In genomic region chr13:49298514-49299381, GRCm38 (mm10) we compare ENCODE assay signal across 10 mouse cellular contexts. TPM values are rescaled to one million over a fixed set of nuclear protein-coding genes. Genes with fewer than 3 reads are reported as not detected.
DNase-seq lines count a peak whose midpoint lies in the region; ATAC-seq and TF ChIP-seq lines count a peak whose summit lies in the region.
"Had no signal": no experiment of that assay in that cellular context is flagged by ENCODE, and none has a peak within 500 bp of the region (broad histone marks: within the 10 kb centered on the region; RNA-seq: fewer than 3 reads in every experiment).

No protein-coding gene starts in this region.

- H3K36me3 ChIP-seq in intestine, embryonic 16.5 days (ENCODE audit: control insufficient read depth, insufficient read depth, low read length), result no peaks in the 10 kb centered on the region
- no peaks in the 10 kb centered on the region for H3K36me3 ChIP-seq in liver, postnatal 0 days (replicated peaks; ENCODE audit: insufficient read depth, low read length)
- H3K36me3 ChIP-seq in stomach, embryonic 15.5 days, result no peaks in the 10 kb centered on the region
- H3K36me3 ChIP-seq: heart, embryonic 13.5 days had no signal

- no peak for TF ChIP-seq EP300 in liver, postnatal 0 days (IDR thresholded peaks at IDR 0.05; ENCODE audit: low read depth)

- peak overlapping the region; percentile 37 for H3K4me2 ChIP-seq in intestine, embryonic 16.5 days (ENCODE audit: low read depth, low read length)
- H3K4me2 ChIP-seq in liver, postnatal 0 days (ENCODE audit: low read depth, low read length), result peak overlapping the region; percentile 45
- no peak overlapping the region for H3K4me2 ChIP-seq in stomach, embryonic 15.5 days
- H3K4me2 ChIP-seq: heart, embryonic 13.5 days; lung, embryonic 14.5 days had no signal

- ATAC-seq in intestine, embryonic 16.5 days, result peak; percentile 84
- ATAC-seq in liver, postnatal 0 days, result peak; percentile 48
- ATAC-seq in stomach, embryonic 15.5 days (ENCODE audit: insufficient read depth, low FRiP score, low read depth), result peak; percentile 43

- no peak for TF ChIP-seq CTCF in liver, postnatal 0 days (IDR thresholded peaks at IDR 0.05; ENCODE audit: low read depth)

- 46% methylated on average over 14 of the region's 14 CpGs for WGBS in intestine, embryonic 16.5 days
- WGBS in liver, postnatal 0 days (ENCODE audit: insufficient replicate concordance), result 34% methylated on average over 14 of the region's 14 CpGs
- WGBS in stomach, embryonic 15.5 days, result 59% methylated on average over 14 of the region's 14 CpGs

- peak; percentile 36 to 42 for DNase-seq in right cerebral cortex, postnatal 10 days (ENCODE audit: low spot score in 2 of 2)
- no peak for DNase-seq in right cerebral cortex, adult 2 months (ENCODE audit: low spot score in 2 of 2)
- DNase-seq in liver, postnatal 0 days, result peak; percentile 34
- no peak for DNase-seq in c-Kit-positive CD71-positive TER-119-positive erythroid progenitor cells, embryonic 14.5 days (ENCODE audit: low spot score)
- DNase-seq in gastrocnemius, postnatal 10 days, result no peak
- DNase-seq in layer of hippocampus, postnatal 10 days (ENCODE audit: low spot score in 2 of 2), result no peak
- DNase-seq: lung, embryonic 14.5 days had no signal

- no peaks in the 10 kb centered on the region for H3K27me3 ChIP-seq in intestine, embryonic 16.5 days (replicated peaks; ENCODE audit: control insufficient read depth, insufficient read depth, low read length)
- H3K27me3 ChIP-seq in liver, postnatal 0 days (ENCODE audit: insufficient read depth, low read length), result no peaks in the 10 kb centered on the region
- H3K27me3 ChIP-seq in stomach, embryonic 15.5 days (replicated peaks), result no peaks in the 10 kb centered on the region
- H3K27me3 ChIP-seq: heart, embryonic 13.5 days had no signal

- H3K9me3 ChIP-seq in intestine, embryonic 16.5 days (ENCODE audit: control insufficient read depth, low read length), result no peaks in the 10 kb centered on the region
- no peaks in the 10 kb centered on the region for H3K9me3 ChIP-seq in liver, postnatal 0 days (ENCODE audit: low read length)
- H3K9me3 ChIP-seq in stomach, embryonic 15.5 days, result no peaks in the 10 kb centered on the region
- H3K9me3 ChIP-seq: heart, embryonic 13.5 days had no signal

- peak overlapping the region; percentile 15 for H3K4me3 ChIP-seq in intestine, embryonic 16.5 days (ENCODE audit: low read length)
- H3K4me3 ChIP-seq in liver, postnatal 0 days (ENCODE audit: low read depth, low read length), result no peak overlapping the region
- H3K4me3 ChIP-seq in stomach, embryonic 15.5 days (replicated peaks), result no peak overlapping the region
- H3K4me3 ChIP-seq: heart, embryonic 13.5 days had no signal

- peak overlapping the region; percentile 56 for H3K27ac ChIP-seq in intestine, embryonic 16.5 days (ENCODE audit: low read length)
- H3K27ac ChIP-seq in liver, postnatal 0 days (ENCODE audit: low read depth), result peak overlapping the region; percentile 55
- 0 out of 2 replicates have a peak overlapping the region, but pooled peaks have one; percentile 41 for H3K27ac ChIP-seq in stomach, embryonic 15.5 days
- H3K27ac ChIP-seq: heart, embryonic 13.5 days had no signal

- H3K9ac ChIP-seq in intestine, embryonic 16.5 days (ENCODE audit: low read depth, low read length), result peak overlapping the region; percentile 9; the same call in 1 of the 2 replicates
- no peak overlapping the region for H3K9ac ChIP-seq in liver, postnatal 0 days (replicated peaks)
- H3K9ac ChIP-seq in stomach, embryonic 15.5 days, result no peak overlapping the region
- H3K9ac ChIP-seq: heart, embryonic 13.5 days; lung, embryonic 14.5 days had no signal

- H3K4me1 ChIP-seq in intestine, embryonic 16.5 days (ENCODE audit: control insufficient read depth, insufficient read depth, low read length), result peaks cover 12% of the 10 kb centered on the region; the same call in 1 of the 2 replicates
- peaks cover 33% of the 10 kb centered on the region for H3K4me1 ChIP-seq in liver, postnatal 0 days (ENCODE audit: insufficient read depth)
- no peaks in the 10 kb centered on the region for H3K4me1 ChIP-seq in stomach, embryonic 15.5 days
- H3K4me1 ChIP-seq: heart, embryonic 13.5 days had no signal

RNA-seq across cellular contexts. Expression of gene Fgd3, which starts 21.4 kb away (rescaled TPM):
- polyA plus RNA-seq in intestine, embryonic 16.5 days (2015; fragmentation: Nextera tagmentation; extraction: Ambion mirVana), result 0.82 and 1.2 TPM in 2 replicates
- 0.57 and 0.62 TPM in 2 replicates for polyA plus RNA-seq in liver, postnatal 0 days (2015; fragmentation: Nextera tagmentation; extraction: Ambion mirVana)
- polyA plus RNA-seq in stomach, embryonic 15.5 days (2015; fragmentation: Nextera tagmentation; extraction: Ambion mirVana), result 0.40 and 0.65 TPM in 2 replicates
- total RNA-seq in gastrocnemius, postnatal 10 days (2021), result 1 to 10 TPM in 1 of 2 experiments, under 1 TPM in 1; 0.66 to 1.9 TPM
- total RNA-seq in layer of hippocampus, postnatal 10 days (2021), result 1 to 10 TPM; 7.9 to 8.1 TPM

RNA-seq across cellular contexts. Expression of gene Bicd2, which starts 42.6 kb away (rescaled TPM):
- 14.7 and 15.7 TPM in 2 replicates for polyA plus RNA-seq in intestine, embryonic 16.5 days (2015; fragmentation: Nextera tagmentation; extraction: Ambion mirVana)
- 4.9 and 5.8 TPM in 2 replicates for polyA plus RNA-seq in liver, postnatal 0 days (2015; fragmentation: Nextera tagmentation; extraction: Ambion mirVana)
- polyA plus RNA-seq in stomach, embryonic 15.5 days (2015; fragmentation: Nextera tagmentation; extraction: Ambion mirVana), result 23.5 and 26.2 TPM in 2 replicates
- total RNA-seq in gastrocnemius, postnatal 10 days (2021), result 10 to 100 TPM; 21.5 to 25.5 TPM
- 10 to 100 TPM; 45.0 to 45.3 TPM for total RNA-seq in layer of hippocampus, postnatal 10 days (2021)

RNA-seq across cellular contexts. Expression of gene Susd3, which starts 50.2 kb away (rescaled TPM):
- 1.2 and 1.3 TPM in 2 replicates for polyA plus RNA-seq in intestine, embryonic 16.5 days (2015; fragmentation: Nextera tagmentation; extraction: Ambion mirVana)
- polyA plus RNA-seq in liver, postnatal 0 days (2015; fragmentation: Nextera tagmentation; extraction: Ambion mirVana), result 2.5 and 2.9 TPM in 2 replicates
- 1.5 and 2.3 TPM in 2 replicates for polyA plus RNA-seq in stomach, embryonic 15.5 days (2015; fragmentation: Nextera tagmentation; extraction: Ambion mirVana)
- total RNA-seq in gastrocnemius, postnatal 10 days (2021), result 1 to 10 TPM in 1 of 2 experiments, under 1 TPM in 1; 0.47 to 1.0 TPM
- total RNA-seq in layer of hippocampus, postnatal 10 days (2021), result 1 to 10 TPM; 2.4 to 2.5 TPM

Comparison
In these comparisons a context has a peak if more than half of its experiments do, and no peak if none do; other contexts are left out.
1. DNase-seq: peak in right cerebral cortex, postnatal 10 days (2 of 2) and liver, postnatal 0 days (single experiment); none in right cerebral cortex, adult 2 months (0 of 2), c-Kit-positive CD71-positive TER-119-positive erythroid progenitor cells, embryonic 14.5 days (single experiment), gastrocnemius, postnatal 10 days (single experiment) and layer of hippocampus, postnatal 10 days (0 of 2).
2. Peak in every context shown above with its lines, with median percentiles within 50 percentile points of each other: ATAC-seq and H3K27ac ChIP-seq.